In genomic region chr7:139528309-139529076, GRCm38 (mm10) we compare ENCODE assay signal across 10 mouse cellular contexts. TPM values are rescaled to one million over a fixed set of nuclear protein-coding genes. Genes with fewer than 3 reads are reported as not detected.
DNase-seq lines count a peak whose midpoint lies in the region; ATAC-seq and TF ChIP-seq lines count a peak whose summit lies in the region.
"Had no signal": no experiment of that assay in that cellular context is flagged by ENCODE, and none has a peak within 500 bp of the region (broad histone marks: within the 10 kb centered on the region; RNA-seq: fewer than 3 reads in every experiment).

No protein-coding gene starts in this region.

- H3K9me3 ChIP-seq in E14TG2a.4 (ENCODE audit: low read length) = no peaks in the 10 kb centered on the region
- H3K9me3 ChIP-seq in forebrain, embryonic 14.5 days (replicated peaks; ENCODE audit: control insufficient read depth, low read length) = no peaks in the 10 kb centered on the region
- no peaks in the 10 kb centered on the region for H3K9me3 ChIP-seq in midbrain, embryonic 14.5 days (ENCODE audit: control insufficient read depth, low read length)

- in situ Hi-C loops in Patski (cut with MboI; ENCODE audit: low pct_unique_long_range_greater_than_20kb) = no loop called here

- peaks cover 45% of the 10 kb centered on the region for H3K4me1 ChIP-seq in E14TG2a.4 (replicated peaks; ENCODE audit: low read depth, low read length)
- H3K4me1 ChIP-seq in forebrain, embryonic 14.5 days (ENCODE audit: control insufficient read depth, insufficient read depth, low read length) = peaks cover 19% of the 10 kb centered on the region
- peaks cover 19% of the 10 kb centered on the region; the same call in 1 of the 2 replicates for H3K4me1 ChIP-seq in midbrain, embryonic 14.5 days (ENCODE audit: control insufficient read depth, insufficient read depth, low read length)

- CTCF ChIA-PET in Patski (lab: Charles Lee) = interaction anchor here (0.9 kb wide), 1 partner anchor 12 kb away, joined by 3 read pairs; no protein-coding TSS in a partner anchor

- ATAC-seq in Patski = peak; percentile 60
- ATAC-seq in forebrain, embryonic 14.5 days = peak; percentile 79
- ATAC-seq in midbrain, embryonic 14.5 days (ENCODE audit: low FRiP score, low TSS enrichment) = peak; percentile 63

- no peaks in the 10 kb centered on the region for H3K27me3 ChIP-seq in E14TG2a.4 (ENCODE audit: insufficient read depth, low read length)
- no peaks in the 10 kb centered on the region for H3K27me3 ChIP-seq in Patski
- H3K27me3 ChIP-seq in forebrain, embryonic 14.5 days (replicated peaks; ENCODE audit: control insufficient read depth, insufficient read depth, low read length) = peaks cover 41% of the 10 kb centered on the region
- H3K27me3 ChIP-seq in midbrain, embryonic 14.5 days (ENCODE audit: control insufficient read depth, insufficient read depth, low read length) = peaks cover 76% of the 10 kb centered on the region

- H3K4me2 ChIP-seq in forebrain, embryonic 14.5 days (ENCODE audit: low read length) = peak overlapping the region; percentile 16; the same call in 1 of the 2 replicates
- H3K4me2 ChIP-seq in midbrain, embryonic 14.5 days (ENCODE audit: low read length) = peak overlapping the region; percentile 25; the same call in 1 of the 2 replicates

- 11% methylated on average over 15 of the region's 15 CpGs for WGBS in forebrain, embryonic 14.5 days
- WGBS in midbrain, embryonic 14.5 days = 7% methylated on average over 15 of the region's 15 CpGs

- DNase-seq in Patski (ENCODE audit: low read depth, low spot score) = peak; percentile 50
- DNase-seq in forebrain, embryonic 14.5 days (ENCODE audit: low spot score) = peak; percentile 72
- peak; percentile 72 for DNase-seq in midbrain, embryonic 14.5 days
- DNase-seq in left cerebral cortex, adult 11 months (ENCODE audit: low spot score) = no peak
- DNase-seq in urinary bladder, postnatal 36 days (ENCODE audit: low spot score in 2 of 2) = no peak
- DNase-seq in spleen, adult 12 weeks (ENCODE audit: low spot score) = no peak
- DNase-seq: cerebellum, adult 11-12 months; heart, postnatal 10 days had no signal

- POLR2A ChIA-PET in Patski (lab: Charles Lee) = interaction anchor here (0.9 kb wide), 1 partner anchor 11 kb away, joined by 3 read pairs; no protein-coding TSS in a partner anchor

- H3K9ac ChIP-seq in forebrain, embryonic 14.5 days (ENCODE audit: low read length) = no peak overlapping the region
- no peak overlapping the region; the same call in 1 of the 2 replicates for H3K9ac ChIP-seq in midbrain, embryonic 14.5 days (replicated peaks; ENCODE audit: low read length)

- H3K4me3 ChIP-seq in E14TG2a.4 (replicated peaks; ENCODE audit: low read length) = peak overlapping the region; percentile 27; the same call in 1 of the 2 replicates
- no peak overlapping the region for H3K4me3 ChIP-seq in forebrain, embryonic 14.5 days (ENCODE audit: low read depth, low read length)
- no peak overlapping the region for H3K4me3 ChIP-seq in midbrain, embryonic 14.5 days (replicated peaks; ENCODE audit: low read depth, low read length)

- no peak overlapping the region for H3K27ac ChIP-seq in forebrain, embryonic 14.5 days (ENCODE audit: low read depth, low read length)
- H3K27ac ChIP-seq in midbrain, embryonic 14.5 days (replicated peaks; ENCODE audit: low read depth, low read length) = 0 out of 2 replicates have a peak overlapping the region, but pooled peaks have one; percentile 37

- TF ChIP-seq CTCF in E14TG2a.4 (conservative IDR thresholded peaks at IDR 0.05; ENCODE audit: low read length) (no peak), Patski (IDR thresholded peaks at IDR 0.05) (no peak)

- H3K36me3 ChIP-seq in E14TG2a.4 (ENCODE audit: insufficient read depth, low read length) = peaks cover 32% of the 10 kb centered on the region
- H3K36me3 ChIP-seq in forebrain, embryonic 14.5 days (ENCODE audit: control insufficient read depth, insufficient read depth, low read length) = 0 out of 2 replicates have a peak, but pooled peaks cover 3% of the 10 kb centered on the region
- H3K36me3 ChIP-seq in midbrain, embryonic 14.5 days (ENCODE audit: control insufficient read depth, insufficient read depth, low read length) = peaks cover 7% of the 10 kb centered on the region; the same call in 1 of the 2 replicates

RNA-seq across cellular contexts. Expression of gene Nkx6-2, which starts 54.1 kb away (rescaled TPM):
- 0.53 TPM for polyA plus RNA-seq in Patski (2021)
- polyA plus RNA-seq in forebrain, embryonic 14.5 days (2014; fragmentation: Nextera tagmentation; extraction: Ambion mirVana) = 1.2 and 1.7 TPM in 2 replicates
- polyA plus RNA-seq in midbrain, embryonic 14.5 days (2014; fragmentation: Nextera tagmentation; extraction: Ambion mirVana) = 8.0 and 9.0 TPM in 2 replicates
- polyA plus RNA-seq: liver, embryonic 16.5 days had no signal

Comparison
In these comparisons a context has a peak if more than half of its experiments do, and no peak if none do; other contexts are left out.
1. DNase-seq: peak in Patski (single experiment), forebrain, embryonic 14.5 days (single experiment) and midbrain, embryonic 14.5 days (single experiment); none in left cerebral cortex, adult 11 months (single experiment), urinary bladder, postnatal 36 days (0 of 2) and spleen, adult 12 weeks (single experiment).
2. Peak in every context shown above with its lines, with median percentiles within 50 percentile points of each other: ATAC-seq.